Mouse (Mus musculus): Measurements from ENCODE around the gene Zfp367. TPM values are rescaled to one million over a fixed set of nuclear protein-coding genes. Genes with fewer than 3 reads are reported as not detected.

The Zfp367 gene
- polyA plus RNA-seq, 1 experiment from 2014 or later = 21.2 TPM

DNA sequence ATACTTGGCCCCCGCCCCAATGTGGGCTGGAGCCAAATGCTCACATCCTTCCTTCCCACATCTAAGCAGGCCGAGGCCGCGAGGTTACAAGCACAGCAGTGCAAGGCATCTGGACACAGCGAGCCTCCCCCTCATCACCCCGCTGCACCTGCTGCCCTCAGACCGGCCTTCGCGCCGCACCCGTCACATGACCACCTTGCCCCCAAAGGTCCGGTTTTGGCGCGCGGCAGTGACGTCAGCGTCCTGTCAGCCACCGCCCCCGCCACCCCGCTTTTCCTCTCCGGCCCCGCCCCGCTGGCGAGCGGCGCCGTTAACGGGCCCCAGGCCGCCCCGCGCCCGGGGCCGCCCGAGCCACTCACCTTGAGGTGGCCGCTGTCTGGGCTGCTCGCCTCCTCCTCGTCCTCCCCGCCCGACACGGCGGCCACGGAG lies 747 bp downstream of the Zfp367 start:
- 0 out of 2 replicates have a peak, but pooled peaks cover 2% of the 10 kb centered on the region for H3K27me3 ChIP-seq (replicated peaks; ENCODE audit: control insufficient read depth, insufficient read depth, low read length)
- ATAC-seq (replicated peaks; ENCODE audit: low FRiP score) (peak; percentile 17), DNase-seq (ENCODE audit: low spot score) (peak; percentile 91)
- under 1% methylated on average over 42 of the region's 42 CpGs for WGBS
- H3K27ac ChIP-seq (ENCODE audit: low read depth, low read length) = peak overlapping the region; percentile 99
- peak overlapping the region; percentile 98 for H3K9ac ChIP-seq (ENCODE audit: low read depth, low read length)
- H3K4me1 ChIP-seq (replicated peaks; ENCODE audit: control insufficient read depth, insufficient read depth, low read length) = peaks cover 19% of the 10 kb centered on the region
- no peaks in the 10 kb centered on the region for H3K9me3 ChIP-seq (ENCODE audit: control insufficient read depth, low read length)
- peak overlapping the region; percentile 86 for H3K4me2 ChIP-seq
- H3K4me3 ChIP-seq (ENCODE audit: low read depth, low read length) = peak overlapping the region; percentile 97
- H3K36me3 ChIP-seq (ENCODE audit: control insufficient read depth, insufficient read depth, low read length) = no peaks in the 10 kb centered on the region; the same call in 1 of the 2 replicates

DNA sequence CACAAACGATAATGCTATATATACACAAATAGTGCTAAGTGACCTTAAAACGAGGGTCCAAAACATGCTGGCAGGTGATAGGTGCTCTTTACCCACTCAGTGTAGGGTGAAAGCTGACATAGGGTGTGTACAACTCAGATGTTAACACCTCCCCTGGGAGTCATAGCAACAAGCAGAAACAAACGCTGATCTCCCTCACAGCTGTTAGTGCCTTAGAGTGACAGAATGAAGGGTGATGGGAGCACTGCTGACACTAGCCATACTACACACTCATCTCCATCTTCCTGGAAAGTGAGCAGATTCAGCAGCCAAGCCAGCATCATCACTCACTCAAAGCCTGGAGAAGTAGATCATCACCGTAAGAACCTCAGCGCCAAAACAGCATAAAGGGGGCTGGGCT lies 2.9 kb downstream of the Zfp367 start:
- 0 out of 2 replicates have a peak overlapping the region, but pooled peaks have one; percentile 40 for H3K9ac ChIP-seq (ENCODE audit: low read depth, low read length)
- DNase-seq (ENCODE audit: low spot score) (no peak), ATAC-seq (replicated peaks; ENCODE audit: low FRiP score) (no peak)
- H3K36me3 ChIP-seq (ENCODE audit: control insufficient read depth, insufficient read depth, low read length) = no peaks in the 10 kb centered on the region; the same call in 1 of the 2 replicates
- H3K4me3 ChIP-seq (ENCODE audit: low read depth, low read length) = peak overlapping the region; percentile 17; the same call in 1 of the 2 replicates
- H3K4me2 ChIP-seq = peak overlapping the region; percentile 86
- 70% methylated on average over 5 of the region's 5 CpGs for WGBS
- H3K27ac ChIP-seq (ENCODE audit: low read depth, low read length) = no peak overlapping the region
- H3K9me3 ChIP-seq (ENCODE audit: control insufficient read depth, low read length) = no peaks in the 10 kb centered on the region
- H3K27me3 ChIP-seq (replicated peaks; ENCODE audit: control insufficient read depth, insufficient read depth, low read length) = no peaks in the 10 kb centered on the region
- H3K4me1 ChIP-seq (replicated peaks; ENCODE audit: control insufficient read depth, insufficient read depth, low read length) = peaks cover 19% of the 10 kb centered on the region

DNA sequence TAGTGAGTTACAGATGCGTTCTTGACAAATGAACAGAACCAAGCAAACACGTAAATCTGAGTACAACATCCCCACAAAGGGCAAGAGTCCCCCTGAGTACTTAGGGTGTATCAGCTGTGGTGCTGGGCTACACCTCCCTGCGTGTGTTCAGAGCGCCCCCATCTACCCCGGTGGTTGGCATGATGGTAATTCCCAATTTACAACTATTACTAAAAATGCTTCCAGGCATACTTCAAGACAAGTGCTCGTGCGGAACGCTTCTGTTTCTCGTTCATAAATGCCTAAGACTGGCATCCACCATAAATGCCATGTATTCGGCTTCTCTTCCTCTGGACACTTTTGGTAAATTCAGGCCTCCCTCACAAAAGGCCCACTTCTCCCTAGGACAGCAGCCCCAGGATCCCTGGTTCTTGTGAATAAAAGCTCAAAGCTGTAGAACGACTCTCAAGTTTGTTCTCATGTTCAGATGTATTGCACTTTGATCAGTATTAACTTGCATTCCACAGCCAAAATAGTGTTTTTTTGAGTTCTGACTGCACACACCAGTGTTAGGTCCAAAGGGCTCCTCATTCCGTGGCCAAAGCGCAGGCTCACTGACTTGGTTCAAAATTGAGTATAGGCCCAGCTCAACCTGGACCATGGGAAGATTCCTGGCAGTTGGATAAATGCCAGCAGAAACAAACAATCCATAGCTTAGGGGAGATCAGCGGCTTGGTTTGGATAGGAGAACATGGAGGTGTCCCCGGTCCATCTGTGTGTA lies 23.2 kb downstream of the Zfp367 start:
- Histone ChIP-seq H3K4me1 (replicated peaks; ENCODE audit: control insufficient read depth, insufficient read depth, low read length) (peaks cover 8% of the 10 kb centered on the region; the same call in 1 of the 2 replicates), H3K36me3 (ENCODE audit: control insufficient read depth, insufficient read depth, low read length) (peaks cover 5% of the 10 kb centered on the region; the same call in 1 of the 2 replicates), H3K4me3 (ENCODE audit: low read depth, low read length) (peak overlapping the region; percentile 55), H3K27me3 (replicated peaks; ENCODE audit: control insufficient read depth, insufficient read depth, low read length) (no peaks in the 10 kb centered on the region), H3K9ac (ENCODE audit: low read depth, low read length) (peak overlapping the region; percentile 58), H3K9me3 (ENCODE audit: control insufficient read depth, low read length) (no peaks in the 10 kb centered on the region), H3K27ac (ENCODE audit: low read depth, low read length) (no peak overlapping the region), H3K4me2 (peak overlapping the region; percentile 71)
- DNase-seq (ENCODE audit: low spot score) = peak; percentile 63
- peak; percentile 79 for ATAC-seq (replicated peaks; ENCODE audit: low FRiP score)
- WGBS = 43% methylated on average over 15 of the region's 15 CpGs

DNA sequence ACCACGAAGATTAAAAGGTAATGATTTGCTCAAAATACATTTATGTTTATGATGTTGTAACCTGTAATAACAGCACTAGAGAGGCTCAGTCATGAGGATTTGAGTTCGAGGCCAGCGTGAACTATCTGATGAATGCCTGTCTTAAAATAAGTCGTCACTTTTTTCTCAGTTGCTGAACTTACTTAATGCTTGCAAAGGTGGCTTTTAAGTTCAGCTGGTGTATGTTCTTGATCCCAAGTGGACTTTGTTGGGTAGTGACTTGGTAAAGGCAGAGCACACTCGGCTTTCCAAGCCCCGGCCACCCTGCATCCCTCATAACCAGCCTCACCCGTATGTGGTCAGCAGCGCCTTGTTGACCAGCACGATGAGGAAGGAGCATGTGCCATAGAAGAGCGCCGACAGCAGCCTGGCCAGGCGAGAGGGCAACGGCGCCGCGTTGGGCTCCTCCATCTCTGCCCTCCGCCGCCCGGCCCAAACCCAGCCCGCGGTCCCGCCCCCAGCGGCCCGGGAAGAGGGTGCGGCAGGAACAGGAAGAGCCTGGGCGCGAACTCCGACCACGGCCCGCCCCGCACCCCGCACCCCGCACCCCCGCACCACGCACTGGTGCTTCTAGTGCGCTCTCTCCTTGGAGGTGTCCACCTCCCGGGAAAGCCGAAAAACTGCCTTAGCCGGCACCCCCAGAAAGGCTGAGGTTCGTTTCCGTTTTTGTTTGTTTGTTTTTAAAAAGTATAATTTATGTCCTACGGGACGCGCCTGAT lies 24.0 kb downstream of the Zfp367 start, which contains the start of gene Slc35d2:
Gene Slc35d2, minus strand, starts transcription at position 511 of the 758 bp plus-strand sequence.
- ATAC-seq (replicated peaks; ENCODE audit: low FRiP score) = peak; percentile 83
- Histone ChIP-seq H3K36me3 (ENCODE audit: control insufficient read depth, insufficient read depth, low read length) (0 out of 2 replicates have a peak, but pooled peaks cover 5% of the 10 kb centered on the region), H3K27me3 (replicated peaks; ENCODE audit: control insufficient read depth, insufficient read depth, low read length) (no peaks in the 10 kb centered on the region), H3K27ac (ENCODE audit: low read depth, low read length) (no peak within 1 kb of the TSS), H3K9ac (ENCODE audit: low read depth, low read length) (peak within 1 kb of the TSS; percentile 58), H3K4me3 (ENCODE audit: low read depth, low read length) (peak within 1 kb of the TSS; percentile 55), H3K4me1 (replicated peaks; ENCODE audit: control insufficient read depth, insufficient read depth, low read length) (peaks cover 8% of the 10 kb centered on the region; the same call in 1 of the 2 replicates), H3K4me2 (peak within 1 kb of the TSS; percentile 71), H3K9me3 (ENCODE audit: control insufficient read depth, low read length) (no peaks in the 10 kb centered on the region)
- peak; percentile 46 for DNase-seq (ENCODE audit: low spot score)
- WGBS = 7% methylated on average over 44 of the region's 44 CpGs

DNA sequence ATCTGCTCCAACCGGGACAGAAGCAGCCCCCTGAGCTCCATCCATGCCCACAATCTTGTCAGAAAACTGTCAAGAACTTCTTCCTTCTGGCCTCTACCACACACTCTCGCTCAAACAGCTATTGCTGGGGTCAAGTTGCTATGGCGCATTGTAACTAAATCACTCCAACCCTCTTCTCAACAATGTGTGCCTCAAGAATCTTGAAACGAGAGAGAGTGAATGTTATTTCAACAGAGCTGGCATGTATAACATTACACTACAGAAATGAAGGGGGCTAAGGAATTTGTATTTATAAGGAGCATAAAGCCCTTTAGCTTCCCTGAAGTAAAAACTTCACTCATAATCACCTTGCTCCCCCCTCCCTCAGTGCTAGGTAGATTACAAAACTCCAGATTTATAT lies 26.7 kb downstream of the Zfp367 start:
- Histone ChIP-seq H3K9me3 (ENCODE audit: control insufficient read depth, low read length) (no peaks in the 10 kb centered on the region), H3K27ac (ENCODE audit: low read depth, low read length) (no peak overlapping the region), H3K36me3 (ENCODE audit: control insufficient read depth, insufficient read depth, low read length) (no peaks in the 10 kb centered on the region), H3K9ac (ENCODE audit: low read depth, low read length) (no peak overlapping the region), H3K27me3 (replicated peaks; ENCODE audit: control insufficient read depth, insufficient read depth, low read length) (no peaks in the 10 kb centered on the region), H3K4me2 (no peak overlapping the region), H3K4me1 (replicated peaks; ENCODE audit: control insufficient read depth, insufficient read depth, low read length) (peaks cover 8% of the 10 kb centered on the region; the same call in 1 of the 2 replicates), H3K4me3 (ENCODE audit: low read depth, low read length) (no peak overlapping the region)
- ATAC-seq (replicated peaks; ENCODE audit: low FRiP score) = no peak
- DNase-seq (ENCODE audit: low spot score) = no peak
- 63% methylated on average over 4 of the region's 4 CpGs for WGBS

DNA sequence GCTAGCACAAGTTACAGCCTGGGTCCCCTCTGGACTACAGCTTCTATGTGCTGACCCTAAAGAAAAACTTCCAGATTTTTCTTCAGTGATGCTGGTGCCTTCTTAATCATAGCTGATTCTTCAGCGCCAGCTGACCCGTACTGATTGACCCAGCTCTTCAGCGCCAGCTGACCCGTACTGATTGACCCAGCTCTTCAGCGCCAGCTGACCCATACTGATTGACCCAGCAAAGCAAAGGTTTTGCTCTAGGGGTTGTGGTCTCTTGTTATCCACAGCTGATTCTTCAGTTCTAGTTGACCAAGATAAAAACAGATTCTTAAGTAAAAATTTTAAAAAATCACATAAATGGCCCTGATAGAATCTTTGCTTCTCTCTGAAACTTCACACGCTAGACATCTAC lies 28.1 kb downstream of the Zfp367 start:
- Histone ChIP-seq H3K9me3 (ENCODE audit: control insufficient read depth, low read length) (no peaks in the 10 kb centered on the region), H3K9ac (ENCODE audit: low read depth, low read length) (no peak overlapping the region), H3K4me1 (replicated peaks; ENCODE audit: control insufficient read depth, insufficient read depth, low read length) (peaks cover 7% of the 10 kb centered on the region; the same call in 1 of the 2 replicates), H3K27ac (ENCODE audit: low read depth, low read length) (no peak overlapping the region), H3K27me3 (replicated peaks; ENCODE audit: control insufficient read depth, insufficient read depth, low read length) (no peaks in the 10 kb centered on the region), H3K4me2 (no peak overlapping the region), H3K4me3 (ENCODE audit: low read depth, low read length) (no peak overlapping the region), H3K36me3 (ENCODE audit: control insufficient read depth, insufficient read depth, low read length) (no peaks in the 10 kb centered on the region)
- DNase-seq (ENCODE audit: low spot score) (no peak), ATAC-seq (replicated peaks; ENCODE audit: low FRiP score) (no peak)
- 89% methylated on average over 6 of the region's 6 CpGs for WGBS

DNA sequence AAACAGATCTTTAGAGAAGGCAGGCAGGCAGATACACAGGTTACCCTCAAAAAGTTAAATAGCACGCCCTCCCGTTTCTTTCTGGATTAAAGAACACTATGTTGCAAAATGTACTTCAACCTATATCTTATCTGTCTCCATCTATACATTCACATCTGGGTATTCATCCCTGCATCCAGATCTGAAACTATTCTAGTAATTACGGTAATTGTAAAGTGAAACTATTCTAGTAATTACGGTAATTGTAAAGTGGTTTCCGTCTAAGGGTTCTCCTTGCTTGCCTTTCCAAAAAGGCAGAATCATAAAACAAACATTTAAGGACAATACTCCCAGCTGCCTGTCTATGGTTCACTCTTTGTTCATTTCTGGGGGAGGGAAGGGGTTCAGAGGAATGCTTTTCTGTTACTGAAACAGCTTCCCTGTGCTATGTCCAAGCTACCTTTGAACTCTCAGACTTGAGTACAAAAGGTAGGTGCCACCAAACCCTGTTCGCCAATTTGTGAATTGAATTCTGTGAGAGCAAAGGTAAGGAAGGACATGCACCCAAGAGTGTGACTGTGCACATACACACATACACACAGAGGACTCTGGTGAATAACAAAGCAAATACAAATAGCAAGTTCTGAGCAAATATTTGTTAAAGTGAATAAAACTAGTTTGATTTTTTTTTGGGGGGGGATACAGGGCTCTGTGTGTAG lies 29.4 kb downstream of the Zfp367 start:
- DNase-seq (ENCODE audit: low spot score) (no peak), ATAC-seq (replicated peaks; ENCODE audit: low FRiP score) (no peak)
- Histone ChIP-seq H3K4me3 (ENCODE audit: low read depth, low read length) (no peak overlapping the region), H3K9ac (ENCODE audit: low read depth, low read length) (no peak overlapping the region), H3K36me3 (ENCODE audit: control insufficient read depth, insufficient read depth, low read length) (no peaks in the 10 kb centered on the region), H3K27me3 (replicated peaks; ENCODE audit: control insufficient read depth, insufficient read depth, low read length) (no peaks in the 10 kb centered on the region), H3K4me2 (no peak overlapping the region), H3K4me1 (replicated peaks; ENCODE audit: control insufficient read depth, insufficient read depth, low read length) (no peaks in the 10 kb centered on the region), H3K9me3 (ENCODE audit: control insufficient read depth, low read length) (no peaks in the 10 kb centered on the region), H3K27ac (ENCODE audit: low read depth, low read length) (no peak overlapping the region)
- 27% methylated on average over 6 of the region's 6 CpGs for WGBS

DNA sequence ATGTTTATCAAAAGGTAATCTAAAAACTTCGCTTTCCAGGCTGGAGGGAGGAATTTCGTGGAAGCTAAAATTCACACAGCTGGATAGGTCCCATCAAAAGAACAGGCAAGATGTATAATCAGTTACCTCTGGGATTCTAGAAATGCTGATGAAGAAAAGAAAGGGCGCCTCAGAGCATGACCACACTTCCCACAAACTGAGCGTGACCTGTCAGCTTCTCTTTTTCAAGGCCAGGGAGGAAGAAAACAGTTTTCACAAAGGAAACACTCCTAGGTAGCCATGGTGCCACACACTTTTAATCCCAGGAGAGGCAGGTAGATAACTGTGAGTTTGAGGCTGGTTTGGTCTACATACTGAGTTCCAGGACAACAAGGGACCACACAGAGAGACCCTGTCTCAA lies 32.2 kb downstream of the Zfp367 start:
- 50% methylated on average over 4 of the region's 4 CpGs for WGBS

More for the DNA sequence above, 32.2 kb downstream of the Zfp367 start:
- Histone ChIP-seq H3K36me3 (ENCODE audit: control insufficient read depth, insufficient read depth, low read length) (no peaks in the 10 kb centered on the region), H3K4me2 (no peak overlapping the region), H3K4me3 (ENCODE audit: low read depth, low read length) (no peak overlapping the region), H3K27me3 (replicated peaks; ENCODE audit: control insufficient read depth, insufficient read depth, low read length) (no peaks in the 10 kb centered on the region), H3K9ac (ENCODE audit: low read depth, low read length) (no peak overlapping the region), H3K27ac (ENCODE audit: low read depth, low read length) (no peak overlapping the region), H3K9me3 (ENCODE audit: control insufficient read depth, low read length) (no peaks in the 10 kb centered on the region), H3K4me1 (replicated peaks; ENCODE audit: control insufficient read depth, insufficient read depth, low read length) (no peaks in the 10 kb centered on the region)
- DNase-seq (ENCODE audit: low spot score) (no peak), ATAC-seq (replicated peaks; ENCODE audit: low FRiP score) (no peak)

All from liver, embryonic 11.5 days (tissue).